Mouse (Mus musculus) 416B (cell line): ENCODE results near the gene Rdh16f2.

ENCODE experiments used
- DNase-seq: peaks from one replicate; pipeline ENCODE4 v3.0.0; 2011; ENCODE audit warnings: low read depth

The Rdh16f2 gene

GRCm38 (mm10) chr10:127891481-127891880 lies 25.2 kb downstream of the Rdh16f2 start:
- DNase-seq: no peak

GRCm38 (mm10) chr10:127893163-127894022 lies 27.1 kb downstream of the Rdh16f2 start:
- peak; percentile 38 for DNase-seq

GRCm38 (mm10) chr10:127896705-127897104 lies 30.4 kb downstream of the Rdh16f2 start:
- no peak for DNase-seq

GRCm38 (mm10) chr10:127897506-127897905 lies 31.2 kb downstream of the Rdh16f2 start:
- DNase-seq: no peak

- DNase-seq: no peak
Observed at GRCm38 (mm10) chr10:127898218-127898617, 31.9 kb downstream of the Rdh16f2 start, which contains the start of gene Sdr9c7. Gene Sdr9c7 (plus strand): TSS chr10:127898518.

- DNase-seq: no peak
Observed at GRCm38 (mm10) chr10:127899783-127900182, 33.5 kb downstream of the Rdh16f2 start.

- DNase-seq: no peak
Observed at GRCm38 (mm10) chr10:127901751-127902150, 35.5 kb downstream of the Rdh16f2 start.

GRCm38 (mm10) chr10:127903116-127903515 lies 36.8 kb downstream of the Rdh16f2 start:
- no peak for DNase-seq

GRCm38 (mm10) chr10:127904718-127905446 lies 38.6 kb downstream of the Rdh16f2 start:
- peak; percentile 21 for DNase-seq

- DNase-seq: no peak
Observed at GRCm38 (mm10) chr10:127906138-127906537, 39.9 kb downstream of the Rdh16f2 start.

GRCm38 (mm10) chr10:127907386-127907951 lies 41.2 kb downstream of the Rdh16f2 start:
- DNase-seq: no peak

- DNase-seq: peak; percentile 7
Observed at GRCm38 (mm10) chr10:127915578-127915977, 49.3 kb downstream of the Rdh16f2 start.

- DNase-seq: peak; percentile 14
Observed at GRCm38 (mm10) chr10:127917183-127917582, 50.9 kb downstream of the Rdh16f2 start.

- no peak for DNase-seq
Observed at GRCm38 (mm10) chr10:127917651-127918050, 51.4 kb downstream of the Rdh16f2 start.

GRCm38 (mm10) chr10:127922241-127922640 lies 56.0 kb downstream of the Rdh16f2 start:
- no peak for DNase-seq

- no peak for DNase-seq
Observed at GRCm38 (mm10) chr10:127923024-127923423, 56.8 kb downstream of the Rdh16f2 start.

GRCm38 (mm10) chr10:127924597-127925378 lies 58.5 kb downstream of the Rdh16f2 start:
- DNase-seq: no peak
